Mouse (Mus musculus): ENCODE data around the gene Brsk1.

Gene Brsk1

DNA sequence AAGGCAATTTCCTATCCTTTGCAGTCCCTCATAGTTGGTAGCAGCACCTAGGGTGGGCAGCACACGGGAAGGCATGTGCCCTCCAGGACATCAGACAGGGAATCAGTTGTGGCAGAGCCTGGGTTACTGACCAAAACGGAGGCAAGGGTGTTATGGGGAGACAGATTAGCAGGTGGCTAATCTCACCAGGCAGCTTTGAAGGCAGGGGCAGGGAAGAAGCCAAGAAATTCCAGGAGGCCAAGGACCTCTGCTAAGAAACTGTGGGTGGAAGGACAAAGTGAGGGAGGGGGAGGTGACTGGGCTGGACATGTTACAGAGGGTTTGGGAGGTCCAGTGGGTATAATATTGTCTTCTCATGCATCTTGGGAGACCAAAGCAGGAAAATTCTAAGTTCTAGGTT, 53.0 kb downstream of the Brsk1 start:
- no peaks in the 10 kb centered on the region for H3K9me3 ChIP-seq (ENCODE audit: low read length)
- H3K4me1 ChIP-seq (replicated peaks; ENCODE audit: low read depth, low read length), result peaks cover 76% of the 10 kb centered on the region
- TF ChIP-seq NANOG (IDR thresholded peaks at IDR 0.05; ENCODE audit: borderline replicate concordance, low read length), result no peak
- peaks cover 71% of the 10 kb centered on the region for H3K36me3 ChIP-seq (ENCODE audit: insufficient read depth, low read length)
- H3K4me3 ChIP-seq (replicated peaks; ENCODE audit: low read length), result no peak overlapping the region
- no peaks in the 10 kb centered on the region for H3K27me3 ChIP-seq (ENCODE audit: insufficient read depth, low read length)

DNA sequence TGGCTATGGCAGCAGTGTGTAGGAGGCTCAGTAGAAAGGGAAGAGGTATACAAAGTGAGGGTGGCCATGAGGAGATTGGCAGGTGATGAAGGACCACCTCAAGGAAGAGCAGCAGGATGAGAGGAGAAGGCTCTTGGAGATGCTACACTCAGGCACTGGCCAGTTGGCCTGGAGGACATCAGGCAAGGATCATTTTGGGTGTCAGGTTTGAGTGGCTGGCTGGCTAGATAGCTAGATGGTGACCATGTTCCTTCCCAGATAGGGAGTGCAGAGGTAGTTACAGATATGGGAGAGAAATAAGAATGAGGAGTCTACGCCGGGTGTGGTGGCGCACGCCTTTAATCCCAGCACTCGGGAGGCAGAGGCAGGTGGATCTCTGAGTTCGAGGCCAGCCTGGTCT, 54.5 kb downstream of the Brsk1 start:
- no peaks in the 10 kb centered on the region for H3K9me3 ChIP-seq (ENCODE audit: low read length)
- H3K4me1 ChIP-seq (replicated peaks; ENCODE audit: low read depth, low read length), result peaks cover 82% of the 10 kb centered on the region
- TF ChIP-seq POU5F1 (IDR thresholded peaks at IDR 0.05; ENCODE audit: borderline replicate concordance, low read length) (no peak), NANOG (IDR thresholded peaks at IDR 0.05; ENCODE audit: borderline replicate concordance, low read length) (no peak), CTCF (conservative IDR thresholded peaks at IDR 0.05; ENCODE audit: low read length) (no peak)
- no peaks in the 10 kb centered on the region for H3K27me3 ChIP-seq (ENCODE audit: insufficient read depth, low read length)
- H3K36me3 ChIP-seq (ENCODE audit: insufficient read depth, low read length), result peaks cover 85% of the 10 kb centered on the region
- no peak overlapping the region for H3K4me3 ChIP-seq (replicated peaks; ENCODE audit: low read length)

- H3K4me3 ChIP-seq (replicated peaks; ENCODE audit: low read length), result peak overlapping the region; percentile 63
- TF ChIP-seq POU5F1 (IDR thresholded peaks at IDR 0.05; ENCODE audit: borderline replicate concordance, low read length), result no peak
- no peak for TF ChIP-seq NANOG (IDR thresholded peaks at IDR 0.05; ENCODE audit: borderline replicate concordance, low read length)
- TF ChIP-seq CTCF (conservative IDR thresholded peaks at IDR 0.05; ENCODE audit: low read length), result no peak
Observed at GRCm38 (mm10) chr7:4746326-4746980, 56.0 kb downstream of the Brsk1 start.

DNA sequence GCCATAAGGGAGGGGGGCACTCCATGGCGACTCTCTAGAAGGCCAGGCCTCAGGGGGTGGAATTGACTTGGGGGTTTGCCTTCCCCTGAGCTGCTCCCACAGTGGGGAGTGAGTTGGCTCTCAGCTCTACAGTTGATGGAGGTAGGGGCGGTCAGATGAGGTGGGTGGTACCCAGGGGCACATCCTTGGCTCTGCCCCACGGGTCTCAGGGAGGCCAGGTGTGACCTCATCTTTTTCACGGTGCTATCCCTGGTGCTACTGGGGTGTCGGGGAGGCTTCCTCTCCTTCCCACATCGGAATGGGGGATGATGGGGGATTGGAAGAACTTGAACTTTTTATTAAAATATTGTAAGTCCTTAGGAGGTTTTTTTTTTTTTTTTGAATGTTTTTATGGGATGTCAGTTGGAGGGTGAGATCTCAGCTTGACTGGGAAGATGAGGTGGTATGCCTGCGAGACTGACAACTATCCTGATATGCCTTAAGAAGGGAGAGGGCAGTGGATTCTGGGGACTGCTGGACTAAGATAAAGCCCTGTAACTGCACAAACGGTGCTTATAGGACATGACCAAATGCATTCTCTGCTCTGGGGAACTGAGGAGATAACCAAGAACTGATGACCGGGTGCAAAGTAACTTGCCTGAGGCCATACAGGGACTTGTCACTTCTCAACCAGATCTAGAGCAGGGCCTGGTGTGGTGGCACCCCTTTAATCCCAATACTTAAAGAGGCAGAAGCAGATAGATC, 56.9 kb downstream of the Brsk1 start:
- Histone ChIP-seq H3K4me1 (replicated peaks; ENCODE audit: low read depth, low read length) (peaks cover 79% of the 10 kb centered on the region), H3K9me3 (ENCODE audit: low read length) (no peaks in the 10 kb centered on the region), H3K27me3 (ENCODE audit: insufficient read depth, low read length) (no peaks in the 10 kb centered on the region), H3K36me3 (ENCODE audit: insufficient read depth, low read length) (peaks cover 90% of the 10 kb centered on the region), H3K4me3 (replicated peaks; ENCODE audit: low read length) (peak overlapping the region; percentile 63; the same call in 1 of the 2 replicates)
- no peak for TF ChIP-seq CTCF (conservative IDR thresholded peaks at IDR 0.05; ENCODE audit: low read length)
- TF ChIP-seq NANOG (IDR thresholded peaks at IDR 0.05; ENCODE audit: borderline replicate concordance, low read length), result no peak
- no peak for TF ChIP-seq POU5F1 (IDR thresholded peaks at IDR 0.05; ENCODE audit: borderline replicate concordance, low read length)

More at GRCm38 (mm10) chr7:4746326-4746980, 56.0 kb downstream of the Brsk1 start:
- H3K9me3 ChIP-seq (ENCODE audit: low read length), result no peaks in the 10 kb centered on the region
- H3K4me1 ChIP-seq (replicated peaks; ENCODE audit: low read depth, low read length), result peaks cover 88% of the 10 kb centered on the region
- H3K36me3 ChIP-seq (ENCODE audit: insufficient read depth, low read length), result peaks cover 96% of the 10 kb centered on the region
- no peaks in the 10 kb centered on the region for H3K27me3 ChIP-seq (ENCODE audit: insufficient read depth, low read length)

DNA sequence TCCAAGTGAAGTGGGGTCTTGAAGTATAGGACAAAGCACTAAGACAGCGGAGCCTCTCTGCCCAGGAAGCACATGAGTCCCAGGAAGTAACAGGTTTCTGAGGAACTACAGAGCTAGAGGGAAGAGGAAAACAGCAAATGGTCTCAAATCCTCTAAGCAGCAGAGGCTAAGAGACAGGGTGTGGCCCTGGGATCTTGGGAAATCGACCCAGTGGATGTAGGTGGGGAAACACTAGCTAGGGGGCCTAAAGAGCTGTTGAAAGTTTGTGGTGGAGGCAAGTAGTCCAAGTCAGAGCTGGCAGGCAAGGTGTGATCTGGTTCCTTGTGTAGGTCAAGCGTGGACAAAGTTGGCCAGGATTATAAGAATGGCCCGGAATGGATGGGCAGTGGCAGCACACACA, 57.9 kb downstream of the Brsk1 start:
- peaks cover 80% of the 10 kb centered on the region for H3K36me3 ChIP-seq (ENCODE audit: insufficient read depth, low read length)
- no peak overlapping the region for H3K4me3 ChIP-seq (replicated peaks; ENCODE audit: low read length)
- peaks cover 73% of the 10 kb centered on the region for H3K4me1 ChIP-seq (replicated peaks; ENCODE audit: low read depth, low read length)
- TF ChIP-seq CTCF (conservative IDR thresholded peaks at IDR 0.05; ENCODE audit: low read length) (no peak), POU5F1 (IDR thresholded peaks at IDR 0.05; ENCODE audit: borderline replicate concordance, low read length) (no peak), NANOG (IDR thresholded peaks at IDR 0.05; ENCODE audit: borderline replicate concordance, low read length) (no peak)
- H3K27me3 ChIP-seq (ENCODE audit: insufficient read depth, low read length), result no peaks in the 10 kb centered on the region
- H3K9me3 ChIP-seq (ENCODE audit: low read length), result no peaks in the 10 kb centered on the region

DNA sequence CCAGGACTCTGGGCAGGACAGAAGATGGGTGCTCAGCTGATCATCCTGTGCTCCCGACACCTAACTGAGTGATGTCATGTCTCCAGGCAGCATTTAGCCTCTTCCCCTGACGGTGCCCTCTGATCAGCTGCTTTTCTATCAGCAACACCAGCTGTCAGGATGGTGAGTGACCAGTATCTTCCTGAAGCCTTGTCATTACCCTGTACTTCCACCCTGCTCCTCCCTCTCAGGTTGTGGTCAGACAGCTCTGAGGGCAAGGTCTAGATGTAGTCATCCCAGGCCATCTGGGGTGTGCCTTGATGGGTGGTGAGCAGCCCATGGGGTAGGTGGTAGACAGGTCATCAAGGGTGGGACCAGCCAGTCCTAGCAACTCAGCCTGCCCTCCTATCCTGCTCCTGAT, 58.8 kb downstream of the Brsk1 start:
- Histone ChIP-seq H3K9me3 (ENCODE audit: low read length) (no peaks in the 10 kb centered on the region), H3K27me3 (ENCODE audit: insufficient read depth, low read length) (no peaks in the 10 kb centered on the region), H3K4me1 (replicated peaks; ENCODE audit: low read depth, low read length) (peaks cover 78% of the 10 kb centered on the region), H3K4me3 (replicated peaks; ENCODE audit: low read length) (no peak overlapping the region), H3K36me3 (ENCODE audit: insufficient read depth, low read length) (peaks cover 71% of the 10 kb centered on the region)
- TF ChIP-seq POU5F1 (IDR thresholded peaks at IDR 0.05; ENCODE audit: borderline replicate concordance, low read length) (no peak), CTCF (conservative IDR thresholded peaks at IDR 0.05; ENCODE audit: low read length) (no peak), NANOG (IDR thresholded peaks at IDR 0.05; ENCODE audit: borderline replicate concordance, low read length) (no peak)

GRCm38 (mm10) chr7:4751971-4752820, 61.8 kb downstream of the Brsk1 start:
- Histone ChIP-seq H3K9me3 (ENCODE audit: low read length) (no peaks in the 10 kb centered on the region), H3K4me1 (replicated peaks; ENCODE audit: low read depth, low read length) (peaks cover 53% of the 10 kb centered on the region), H3K36me3 (ENCODE audit: insufficient read depth, low read length) (peaks cover 41% of the 10 kb centered on the region), H3K4me3 (replicated peaks; ENCODE audit: low read length) (peak overlapping the region; percentile 98), H3K27me3 (ENCODE audit: insufficient read depth, low read length) (no peaks in the 10 kb centered on the region)
- TF ChIP-seq NANOG (IDR thresholded peaks at IDR 0.05; ENCODE audit: borderline replicate concordance, low read length) (no peak), POU5F1 (IDR thresholded peaks at IDR 0.05; ENCODE audit: borderline replicate concordance, low read length) (no peak), CTCF (conservative IDR thresholded peaks at IDR 0.05; ENCODE audit: low read length) (no peak)
